Mouse (Mus musculus): ENCODE measurements around the gene Zfp36.
A peak's percentile ranks its signal among the peaks of the same experiment; 100 is the strongest.

Gene Zfp36

DNA sequence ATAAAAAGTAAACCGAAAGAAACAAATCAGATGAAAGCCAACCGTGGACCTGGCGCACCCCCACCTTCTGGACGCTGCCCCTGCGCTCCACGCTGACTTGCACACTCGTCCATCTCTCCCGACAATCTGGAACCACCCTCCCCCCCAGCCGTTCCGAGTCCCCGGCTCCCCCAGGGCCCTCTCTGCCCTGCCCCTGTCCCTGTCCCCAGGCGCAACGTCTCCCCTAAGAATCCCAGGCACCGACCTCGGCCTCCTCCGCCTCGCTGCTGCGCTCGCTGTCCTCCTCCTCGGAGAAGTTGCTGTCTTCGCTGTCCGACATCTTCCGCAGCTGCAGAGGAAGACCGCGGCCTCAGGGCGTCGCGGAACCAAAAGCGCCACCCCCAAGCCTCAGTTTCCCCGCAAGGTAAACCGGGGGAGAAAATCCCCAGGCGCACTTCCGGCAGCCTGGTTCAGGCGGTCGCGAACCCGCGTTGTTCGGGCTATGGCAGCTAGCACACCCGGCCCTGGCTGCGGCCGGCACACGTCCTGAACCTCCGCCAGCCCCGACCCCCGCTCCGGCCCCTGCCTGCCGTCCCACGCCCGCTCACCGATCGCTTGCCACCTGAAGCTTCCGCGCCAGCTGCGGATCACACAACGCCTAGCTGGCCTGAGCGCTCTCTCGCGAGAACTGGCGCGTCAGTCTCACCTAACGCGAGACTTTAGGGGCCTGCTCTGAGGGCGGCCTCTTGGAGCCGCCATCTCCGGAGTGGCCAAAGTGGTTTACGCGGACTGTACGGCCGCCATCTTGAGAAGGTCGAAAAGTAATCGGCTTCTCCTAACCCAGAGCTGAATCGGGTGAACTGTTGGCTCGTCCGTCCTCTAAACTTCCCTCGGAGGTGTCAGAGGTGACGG, 41.7 kb downstream of the Zfp36 start, which contains the start of gene Supt5:
Gene Supt5, minus strand, starts transcription at position 639 of the 891 bp plus-strand sequence.
- DNase-seq (ENCODE audit: low read depth, low spot score): peak; percentile 94

DNA sequence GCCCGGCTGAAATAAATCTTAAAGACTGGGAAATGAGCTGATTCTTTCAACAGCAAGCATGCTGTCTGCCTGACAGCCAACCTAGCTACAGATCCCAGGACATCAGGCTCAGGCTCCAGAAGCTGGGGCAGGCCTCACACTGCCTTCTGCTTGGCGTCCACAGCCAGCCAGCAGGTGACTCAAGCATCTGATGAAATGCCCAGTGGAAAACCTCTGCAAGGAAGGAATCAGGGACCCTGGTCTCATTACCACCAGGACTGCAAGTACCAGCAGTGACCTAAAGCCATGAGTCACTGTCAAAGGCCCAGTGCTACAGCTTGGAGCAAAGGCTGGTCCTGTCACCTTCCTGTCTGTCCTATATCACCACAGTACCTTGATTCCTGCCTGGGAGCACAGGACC, 44.6 kb downstream of the Zfp36 start:
- no peak for DNase-seq (ENCODE audit: low read depth, low spot score)

DNA sequence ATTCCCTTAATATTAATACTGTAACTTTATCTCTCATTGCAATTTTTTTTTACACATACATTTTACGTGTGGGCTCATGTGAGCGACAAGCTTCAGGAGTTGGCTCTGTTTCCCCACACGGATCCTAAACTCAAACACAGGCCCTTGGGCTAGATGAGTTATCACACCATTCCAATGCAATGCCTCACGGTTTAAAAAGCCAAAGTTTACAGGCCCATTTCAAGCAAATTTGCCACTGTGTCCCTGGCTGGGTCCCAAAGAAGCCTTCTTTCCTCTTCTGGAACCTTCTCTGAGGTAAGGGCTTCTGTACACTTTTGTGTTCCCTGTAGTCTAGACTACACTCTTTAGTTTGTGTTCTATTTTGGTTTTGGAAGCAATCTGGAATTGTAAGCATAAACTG, 45.5 kb downstream of the Zfp36 start:
- no peak for DNase-seq (ENCODE audit: low read depth, low spot score)

DNA sequence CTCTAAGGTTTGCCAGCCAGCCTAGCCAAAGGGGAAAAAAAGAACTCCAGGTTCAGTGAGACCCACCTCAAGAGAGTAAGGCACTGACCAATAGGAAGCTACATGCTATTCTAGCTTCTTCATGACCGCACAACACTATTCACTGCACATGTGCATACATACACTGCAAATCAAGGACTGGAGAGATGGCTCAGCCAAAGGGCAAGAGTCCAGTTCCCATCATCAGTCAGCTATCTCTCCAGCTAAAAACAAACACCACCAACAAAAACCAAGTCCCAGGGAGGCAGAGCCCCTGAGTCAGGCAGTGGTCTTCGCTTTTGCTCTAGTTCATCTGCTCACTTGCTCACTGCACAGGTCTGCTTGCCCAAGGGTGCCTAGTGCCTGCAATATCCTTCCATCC, 51.8 kb downstream of the Zfp36 start:
- DNase-seq (ENCODE audit: low read depth, low spot score): no peak

Measured in brain, embryonic 18.5 days (tissue).